Mouse (Mus musculus): ENCODE results near the gene Gm10375. TPM values are rescaled to one million over a fixed set of nuclear protein-coding genes. Genes with fewer than 3 reads are reported as not detected.
"Not testable (repeated sequence)": the region's sequence is repeated elsewhere in the genome, so short reads cannot be mapped to it uniquely, and the experiment has no call there.

Gm10375 gene
- polyA plus RNA-seq (2015; fragmentation: Nextera tagmentation; extraction: Ambion mirVana): not detected in 2 replicates

DNA sequence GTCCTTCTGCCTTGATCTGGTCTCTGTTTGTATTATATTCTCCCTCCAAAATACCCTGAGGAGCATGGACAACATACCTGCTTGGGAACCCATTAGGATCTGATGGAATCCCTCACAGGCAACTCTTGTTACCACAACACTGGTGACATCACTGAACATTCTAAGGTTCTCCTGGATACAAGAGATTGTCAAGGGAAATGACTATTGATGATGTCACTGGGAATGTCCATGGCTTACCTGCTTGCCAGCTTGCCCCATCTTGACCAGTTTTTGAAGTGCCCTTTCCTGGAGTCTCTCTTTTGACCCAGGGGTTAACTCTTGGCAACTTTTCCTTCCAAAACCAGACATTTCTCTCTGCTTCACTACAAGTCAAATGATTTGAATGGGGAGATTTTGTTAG, at the start of gene Gm10375:
Gene Gm10375 (minus strand): TSS at position 101 of the 400 bp plus-strand sequence.
- H3K4me1 ChIP-seq (replicated peaks; ENCODE audit: control insufficient read depth, insufficient read depth, low read length); H3K9ac ChIP-seq (ENCODE audit: low read length); H3K36me3 ChIP-seq (ENCODE audit: control insufficient read depth, insufficient read depth, low read length); H3K4me2 ChIP-seq (ENCODE audit: low read depth, low read length); H3K27ac ChIP-seq (ENCODE audit: low read length); H3K9me3 ChIP-seq (ENCODE audit: control insufficient read depth, low read length); H3K4me3 ChIP-seq (ENCODE audit: low read length); ATAC-seq (ENCODE audit: low read depth); H3K27me3 ChIP-seq (ENCODE audit: control insufficient read depth, insufficient read depth, low read depth, low read length): not testable (repeated sequence)

DNA sequence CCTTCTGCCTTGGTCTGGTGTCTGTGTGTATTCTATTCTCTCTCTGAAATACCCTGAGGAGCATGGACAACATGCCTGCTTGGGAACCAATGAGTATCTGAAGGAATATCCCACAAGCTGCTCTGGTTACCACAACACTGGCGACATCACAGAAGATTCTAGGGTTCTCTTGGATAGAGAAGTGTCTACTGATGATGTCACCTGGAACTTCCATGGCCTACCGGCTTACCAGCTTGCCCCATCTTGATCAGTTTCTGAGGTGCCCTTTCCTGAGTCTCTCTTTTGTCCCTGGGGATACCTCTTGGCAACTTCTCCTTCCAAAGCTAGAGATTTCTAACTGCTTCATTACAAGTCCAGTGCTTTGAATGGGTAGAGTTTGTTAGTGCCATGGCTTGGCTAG, 28.8 kb downstream of the Gm10375 start, which contains the start of gene Gm17654:
Gene Gm17654 (minus strand): TSS at position 101 of the 400 bp plus-strand sequence.
- H3K4me3 ChIP-seq (ENCODE audit: low read length); H3K9ac ChIP-seq (ENCODE audit: low read length); H3K9me3 ChIP-seq (ENCODE audit: control insufficient read depth, low read length); H3K4me1 ChIP-seq (replicated peaks; ENCODE audit: control insufficient read depth, insufficient read depth, low read length); H3K27ac ChIP-seq (ENCODE audit: low read length); H3K27me3 ChIP-seq (ENCODE audit: control insufficient read depth, insufficient read depth, low read depth, low read length); H3K4me2 ChIP-seq (ENCODE audit: low read depth, low read length); H3K36me3 ChIP-seq (ENCODE audit: control insufficient read depth, insufficient read depth, low read length); ATAC-seq (ENCODE audit: low read depth): not testable (repeated sequence)
- 69% methylated on average over 1 of the region's 2 CpGs for WGBS

DNA sequence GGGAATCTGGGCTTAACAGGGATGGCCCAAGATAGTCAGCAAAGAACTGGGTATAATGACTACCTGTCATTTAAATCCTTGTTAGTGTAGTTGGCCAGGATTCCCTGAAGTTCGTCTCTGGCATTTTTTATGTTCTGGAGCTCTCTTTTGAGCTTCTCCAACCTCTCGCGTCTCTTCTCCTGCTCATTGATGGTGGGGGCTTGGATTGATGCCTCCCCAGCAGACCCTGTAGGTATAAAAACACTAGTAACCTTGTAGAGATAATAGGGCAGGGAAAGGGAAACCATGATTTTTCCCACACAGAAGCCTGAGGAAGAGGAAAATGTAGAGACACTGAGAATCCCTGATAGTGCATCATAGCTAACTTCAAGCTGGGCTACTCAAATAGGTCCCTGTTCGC, 29.8 kb downstream of the Gm10375 start:
- H3K4me1 ChIP-seq (replicated peaks; ENCODE audit: control insufficient read depth, insufficient read depth, low read length); H3K36me3 ChIP-seq (ENCODE audit: control insufficient read depth, insufficient read depth, low read length); H3K9me3 ChIP-seq (ENCODE audit: control insufficient read depth, low read length); H3K27me3 ChIP-seq (ENCODE audit: control insufficient read depth, insufficient read depth, low read depth, low read length); H3K27ac ChIP-seq (ENCODE audit: low read length); H3K4me2 ChIP-seq (ENCODE audit: low read depth, low read length); ATAC-seq (ENCODE audit: low read depth); H3K4me3 ChIP-seq (ENCODE audit: low read length); H3K9ac ChIP-seq (ENCODE audit: low read length): not testable (repeated sequence)
- 69% methylated on average over 2 of the region's 4 CpGs for WGBS

Other genes starting within 250 kb of the Gm10375 start
- gene Gm8138, start 191.7 kb downstream of the Gm10375 start, polyA plus RNA-seq (2015; fragmentation: Nextera tagmentation; extraction: Ambion mirVana): not detected in 2 replicates
- not detected in 2 replicates for gene Gm5799, start 64.4 kb downstream of the Gm10375 start, polyA plus RNA-seq (2015; fragmentation: Nextera tagmentation; extraction: Ambion mirVana)
- gene Gm17654, start 28.9 kb downstream of the Gm10375 start, polyA plus RNA-seq (2015; fragmentation: Nextera tagmentation; extraction: Ambion mirVana): not detected in 2 replicates
- gene Gm8165, start 69.2 kb upstream of the Gm10375 start, polyA plus RNA-seq (2015; fragmentation: Nextera tagmentation; extraction: Ambion mirVana): not detected in 2 replicates
- gene Gm7324, start 89.8 kb upstream of the Gm10375 start, polyA plus RNA-seq (2015; fragmentation: Nextera tagmentation; extraction: Ambion mirVana): 0.91 and 1.2 TPM in 2 replicates
- not detected in 2 replicates for gene Gm16506, start 119.5 kb upstream of the Gm10375 start, polyA plus RNA-seq (2015; fragmentation: Nextera tagmentation; extraction: Ambion mirVana)
- gene Gm6526, start 139.9 kb upstream of the Gm10375 start, polyA plus RNA-seq (2015; fragmentation: Nextera tagmentation; extraction: Ambion mirVana): not detected in 2 replicates
- gene Gm8180, start 176.7 kb upstream of the Gm10375 start, polyA plus RNA-seq (2015; fragmentation: Nextera tagmentation; extraction: Ambion mirVana): not detected in 2 replicates